Mouse (Mus musculus) limb, embryonic 12.5 days (tissue): ENCODE data around the gene Ndn. TPM values are rescaled to one million over a fixed set of nuclear protein-coding genes. Genes with fewer than 3 reads are reported as not detected.

Source experiments
- ATAC-seq: fragments of 200-750 bp; cut with Nextera tagmentation; 2 replicates; pipeline ENCODE4 v1.8.0; 2017; ENCODE audit warnings: low read depth, moderate TSS enrichment; ENCODE audit not compliant: insufficient number of reproducible peaks, insufficient read depth, low FRiP score, low TSS enrichment
- H3K27ac ChIP-seq: fragments of 300-500 bp; sonication (generic); 2 replicates; pipeline ENCODE4 v1.5.1; 2016; ENCODE audit warnings: mild to moderate bottlenecking, moderate library complexity
- H3K27me3 ChIP-seq: fragments of 300-500 bp; sonication (generic); 2 replicates; pipeline ENCODE4 v1.6.1; 2016; ENCODE audit warnings: mild to moderate bottlenecking, moderate library complexity
- H3K36me3 ChIP-seq: fragments of 300-500 bp; sonication (generic); 2 replicates; pipeline ENCODE4 v1.6.1; 2016; ENCODE audit warnings: mild to moderate bottlenecking, moderate library complexity
- H3K4me1 ChIP-seq: fragments of 300-500 bp; sonication (generic); replicated peaks from 2 replicates; pipeline ENCODE4 v1.6.1; 2016
- H3K4me2 ChIP-seq: fragments of 300-500 bp; sonication (generic); 2 replicates; pipeline ENCODE4 v1.6.1; 2016; ENCODE audit warnings: mild to moderate bottlenecking, moderate library complexity
- H3K4me3 ChIP-seq: fragments of 300-500 bp; sonication (generic); replicated peaks from 2 replicates; pipeline ENCODE4 v1.5.1; 2016; ENCODE audit warnings: mild to moderate bottlenecking
- H3K9ac ChIP-seq: fragments of 300-500 bp; sonication (generic); replicated peaks from 2 replicates; pipeline ENCODE4 v1.6.1; 2016; ENCODE audit warnings: mild to moderate bottlenecking, moderate library complexity
- H3K9me3 ChIP-seq: fragments of 300-500 bp; sonication (generic); 2 replicates; pipeline ENCODE4 v1.6.1; 2016; ENCODE audit warnings: mild to moderate bottlenecking, moderate library complexity
- WGBS: fragments of 180-500 bp; shearing (Covaris S2); methylation state at CpG from one replicate; pipeline ENCODE4 v1.1.7; 2016; 5-methylcytosine and 5-hydroxymethylcytosine counted together
- polyA plus RNA-seq: library from polyadenylated mRNA; unstranded; fragments of >200 nt; fragmentation: Nextera tagmentation; extraction: Ambion mirVana; gene quantifications from 2 replicates; pipeline ENCODE4 v1.2.1, GENCODE M21; 2016

The Ndn gene
- 86.7 and 90.6 TPM in 2 replicates for polyA plus RNA-seq

GRCm38 (mm10) chr7:62346269-62346668, at the start of gene Ndn:
Gene Ndn (plus strand): TSS chr7:62346569.
- H3K4me2 ChIP-seq: no peak within 1 kb of the TSS
- ATAC-seq: no peak
- no peaks in the 10 kb centered on the region for H3K36me3 ChIP-seq
- no peaks in the 10 kb centered on the region for H3K27me3 ChIP-seq
- peaks cover 11% of the 10 kb centered on the region; the same call in 1 of the 2 replicates for H3K9me3 ChIP-seq
- no peak within 1 kb of the TSS for H3K4me3 ChIP-seq
- 64% methylated on average over 1 of the region's 1 CpGs for WGBS
- no peak within 1 kb of the TSS for H3K9ac ChIP-seq
- H3K27ac ChIP-seq: no peak within 1 kb of the TSS
- H3K4me1 ChIP-seq: 0 out of 2 replicates have a peak, but pooled peaks cover 4% of the 10 kb centered on the region

DNA sequence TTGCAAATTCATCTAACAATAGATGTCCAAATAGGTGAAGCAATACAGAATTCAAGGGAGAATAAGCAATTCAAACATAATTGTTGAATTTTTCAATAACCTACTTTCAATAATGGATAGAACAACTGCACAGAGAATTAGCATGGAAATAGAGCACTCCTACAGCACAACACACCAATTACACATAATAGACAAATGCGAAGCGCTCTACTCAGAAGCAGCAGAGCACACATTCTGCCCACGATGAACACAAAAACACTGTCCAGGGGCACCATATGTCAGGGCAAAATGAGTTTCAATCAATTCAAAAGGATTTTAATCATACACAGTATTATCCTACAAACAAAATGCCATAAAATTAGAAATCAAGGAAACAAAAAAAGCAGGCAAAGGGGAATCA, 43.9 kb upstream of the Ndn start:
- Histone ChIP-seq H3K9ac (no peak overlapping the region), H3K9me3 (no peaks in the 10 kb centered on the region), H3K4me3 (no peak overlapping the region), H3K4me2 (no peak overlapping the region), H3K27ac (no peak overlapping the region), H3K4me1 (no peaks in the 10 kb centered on the region), H3K36me3 (no peaks in the 10 kb centered on the region), H3K27me3 (no peaks in the 10 kb centered on the region)
- WGBS: 82% methylated on average over 3 of the region's 3 CpGs
- ATAC-seq: no peak

DNA sequence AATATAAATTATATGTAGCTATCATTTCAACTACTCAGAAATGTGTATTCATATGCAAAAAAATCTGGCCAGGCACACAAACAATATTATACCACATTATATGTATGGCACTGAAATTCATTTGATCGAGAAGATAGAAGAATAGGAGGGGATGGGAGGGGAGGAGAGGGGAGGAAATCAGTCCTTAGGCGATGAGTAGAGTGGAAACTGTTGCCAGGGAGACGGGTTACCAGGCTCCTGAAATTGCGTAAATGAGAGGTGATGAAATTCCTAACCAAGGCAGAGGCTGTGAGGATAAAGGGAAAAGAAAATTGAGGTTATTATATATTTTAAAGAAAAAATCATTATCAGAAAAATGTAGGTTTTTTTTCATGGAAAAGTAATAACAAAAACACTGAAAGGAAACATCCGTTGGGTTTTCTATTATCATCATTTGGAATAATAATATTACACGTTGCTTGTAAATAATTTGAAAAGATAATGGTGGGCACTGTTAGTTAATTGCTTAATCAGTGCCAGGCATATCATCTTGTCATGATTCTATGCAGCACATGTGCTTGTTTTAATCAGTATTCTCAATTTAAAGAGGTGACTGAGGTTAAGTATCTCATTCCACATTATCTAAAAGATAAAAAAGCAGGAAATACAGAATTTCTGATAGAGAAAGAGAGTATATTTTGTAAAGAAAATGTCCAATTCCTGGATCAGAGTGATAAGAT, 39.3 kb upstream of the Ndn start:
- Histone ChIP-seq H3K4me1 (no peaks in the 10 kb centered on the region), H3K9me3 (no peaks in the 10 kb centered on the region), H3K4me3 (no peak overlapping the region), H3K9ac (no peak overlapping the region), H3K27ac (no peak overlapping the region), H3K27me3 (no peaks in the 10 kb centered on the region), H3K4me2 (no peak overlapping the region), H3K36me3 (no peaks in the 10 kb centered on the region)
- ATAC-seq: no peak
- WGBS: 56% methylated on average over 6 of the region's 6 CpGs

GRCm38 (mm10) chr7:62316793-62317192, 29.6 kb upstream of the Ndn start:
- no peaks in the 10 kb centered on the region for H3K27me3 ChIP-seq
- H3K4me3 ChIP-seq: no peak overlapping the region
- no peak overlapping the region for H3K27ac ChIP-seq
- H3K9ac ChIP-seq: no peak overlapping the region
- WGBS: 78% methylated on average over 5 of the region's 5 CpGs
- H3K4me1 ChIP-seq: no peaks in the 10 kb centered on the region
- H3K9me3 ChIP-seq: peaks cover 13% of the 10 kb centered on the region
- no peak for ATAC-seq
- no peaks in the 10 kb centered on the region for H3K36me3 ChIP-seq
- no peak overlapping the region for H3K4me2 ChIP-seq

GRCm38 (mm10) chr7:62345411-62345810, 958 bp upstream of the Ndn start:
- no peak for ATAC-seq
- H3K4me1 ChIP-seq: 0 out of 2 replicates have a peak, but pooled peaks cover 4% of the 10 kb centered on the region
- 28% methylated on average over 1 of the region's 1 CpGs for WGBS
- H3K27me3 ChIP-seq: no peaks in the 10 kb centered on the region
- H3K9me3 ChIP-seq: peaks cover 11% of the 10 kb centered on the region; the same call in 1 of the 2 replicates
- H3K27ac ChIP-seq: no peak overlapping the region
- no peaks in the 10 kb centered on the region for H3K36me3 ChIP-seq
- no peak overlapping the region for H3K9ac ChIP-seq
- no peak overlapping the region for H3K4me3 ChIP-seq
- H3K4me2 ChIP-seq: no peak overlapping the region

- Histone ChIP-seq H3K27me3 (no peaks in the 10 kb centered on the region), H3K4me1 (0 out of 2 replicates have a peak, but pooled peaks cover 4% of the 10 kb centered on the region), H3K36me3 (no peaks in the 10 kb centered on the region), H3K9me3 (peaks cover 11% of the 10 kb centered on the region; the same call in 1 of the 2 replicates), H3K9ac (peak overlapping the region; percentile 68), H3K4me3 (peak overlapping the region; percentile 53), H3K4me2 (peak overlapping the region; percentile 69), H3K27ac (0 out of 2 replicates have a peak overlapping the region, but pooled peaks have one; percentile 17)
- WGBS: 14% methylated on average over 42 of the region's 42 CpGs
- peak; percentile 91 for ATAC-seq
Measured at GRCm38 (mm10) chr7:62348106-62348803, 1.9 kb downstream of the Ndn start.

DNA sequence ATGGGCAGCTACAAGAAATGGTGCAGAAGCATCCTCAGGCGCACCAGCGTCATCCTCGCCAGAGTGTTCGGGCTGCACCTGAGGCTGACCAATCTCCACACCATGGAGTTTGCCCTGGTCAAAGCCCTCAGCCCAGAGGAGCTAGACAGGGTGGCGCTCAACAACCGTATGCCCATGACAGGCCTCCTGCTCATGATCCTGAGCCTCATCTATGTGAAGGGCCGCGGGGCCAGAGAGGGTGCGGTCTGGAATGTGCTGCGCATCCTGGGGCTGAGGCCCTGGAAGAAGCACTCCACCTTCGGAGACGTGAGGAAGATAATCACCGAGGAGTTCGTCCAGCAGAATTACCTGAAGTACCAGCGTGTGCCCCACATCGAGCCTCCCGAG, 2.4 kb downstream of the Ndn start:
- peak; percentile 48; the same call in 1 of the 2 replicates for ATAC-seq
- Histone ChIP-seq H3K9ac (peak overlapping the region; percentile 68), H3K9me3 (peaks cover 11% of the 10 kb centered on the region; the same call in 1 of the 2 replicates), H3K4me1 (0 out of 2 replicates have a peak, but pooled peaks cover 4% of the 10 kb centered on the region), H3K27me3 (no peaks in the 10 kb centered on the region), H3K4me3 (peak overlapping the region; percentile 53), H3K36me3 (no peaks in the 10 kb centered on the region), H3K27ac (0 out of 2 replicates have a peak overlapping the region, but pooled peaks have one; percentile 17), H3K4me2 (peak overlapping the region; percentile 69)
- 33% methylated on average over 17 of the region's 17 CpGs for WGBS

DNA sequence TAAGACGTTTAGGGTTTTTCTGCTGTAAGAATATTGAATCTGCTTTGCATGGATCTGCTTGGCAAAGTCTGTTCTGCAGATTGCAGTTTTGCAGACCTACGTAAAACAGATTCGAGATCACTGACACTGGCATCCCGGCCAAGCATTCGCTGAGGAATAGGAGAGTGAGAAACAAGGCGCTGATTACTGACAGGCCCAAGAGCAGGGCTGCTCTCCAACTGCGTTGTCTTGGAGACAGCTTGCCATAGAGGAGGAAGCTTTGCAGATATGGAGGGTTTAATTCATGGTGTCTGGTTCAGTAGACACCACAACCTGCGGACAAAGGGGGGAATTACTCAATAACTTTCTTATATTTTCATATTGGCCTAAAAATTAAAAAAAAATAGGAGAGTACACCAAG, 4.9 kb downstream of the Ndn start:
- ATAC-seq: no peak
- Histone ChIP-seq H3K9ac (no peak overlapping the region), H3K36me3 (no peaks in the 10 kb centered on the region), H3K4me1 (0 out of 2 replicates have a peak, but pooled peaks cover 4% of the 10 kb centered on the region), H3K4me3 (no peak overlapping the region), H3K27ac (no peak overlapping the region), H3K27me3 (no peaks in the 10 kb centered on the region), H3K9me3 (peaks cover 11% of the 10 kb centered on the region; the same call in 1 of the 2 replicates), H3K4me2 (no peak overlapping the region)
- WGBS: 58% methylated on average over 8 of the region's 8 CpGs

DNA sequence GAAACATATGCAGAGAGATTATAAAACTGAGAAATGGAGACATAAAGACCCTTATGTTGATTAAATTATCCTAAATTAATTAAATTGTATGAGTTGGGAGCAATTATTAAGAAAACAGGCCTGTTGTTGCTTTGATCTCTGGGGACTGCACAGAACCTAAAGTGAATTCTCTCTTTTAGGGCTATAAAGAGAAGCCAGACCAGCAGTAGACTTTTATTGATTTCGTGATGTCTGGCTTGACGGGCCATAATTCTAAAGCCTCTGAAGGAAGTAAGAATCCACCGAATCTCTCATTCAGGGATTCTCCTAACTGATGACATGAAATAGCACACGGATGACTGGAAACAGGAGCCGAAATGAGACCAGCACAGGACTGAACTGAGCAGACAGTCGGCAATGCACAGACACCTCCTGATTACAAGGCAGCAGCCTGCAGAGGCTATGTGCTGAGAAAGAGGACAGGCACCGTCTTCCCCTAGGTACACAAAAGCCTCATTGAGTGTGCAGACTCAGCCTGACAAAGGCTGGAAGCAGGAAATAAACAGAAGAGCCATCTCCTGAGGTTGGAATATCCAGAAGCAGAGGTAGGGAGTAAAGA, 18.8 kb downstream of the Ndn start:
- Histone ChIP-seq H3K4me1 (no peaks in the 10 kb centered on the region), H3K27ac (no peak overlapping the region), H3K4me2 (no peak overlapping the region), H3K9ac (no peak overlapping the region), H3K4me3 (no peak overlapping the region), H3K36me3 (no peaks in the 10 kb centered on the region), H3K9me3 (no peaks in the 10 kb centered on the region), H3K27me3 (no peaks in the 10 kb centered on the region)
- WGBS: 48% methylated on average over 7 of the region's 7 CpGs
- ATAC-seq: no peak

GRCm38 (mm10) chr7:62366730-62367129, 20.4 kb downstream of the Ndn start:
- ATAC-seq: no peak
- H3K4me1 ChIP-seq: no peaks in the 10 kb centered on the region
- no peaks in the 10 kb centered on the region for H3K36me3 ChIP-seq
- no peaks in the 10 kb centered on the region for H3K9me3 ChIP-seq
- 84% methylated on average over 8 of the region's 8 CpGs for WGBS
- no peak overlapping the region for H3K4me2 ChIP-seq
- no peak overlapping the region for H3K9ac ChIP-seq
- H3K27me3 ChIP-seq: no peaks in the 10 kb centered on the region
- no peak overlapping the region for H3K4me3 ChIP-seq
- H3K27ac ChIP-seq: no peak overlapping the region

DNA sequence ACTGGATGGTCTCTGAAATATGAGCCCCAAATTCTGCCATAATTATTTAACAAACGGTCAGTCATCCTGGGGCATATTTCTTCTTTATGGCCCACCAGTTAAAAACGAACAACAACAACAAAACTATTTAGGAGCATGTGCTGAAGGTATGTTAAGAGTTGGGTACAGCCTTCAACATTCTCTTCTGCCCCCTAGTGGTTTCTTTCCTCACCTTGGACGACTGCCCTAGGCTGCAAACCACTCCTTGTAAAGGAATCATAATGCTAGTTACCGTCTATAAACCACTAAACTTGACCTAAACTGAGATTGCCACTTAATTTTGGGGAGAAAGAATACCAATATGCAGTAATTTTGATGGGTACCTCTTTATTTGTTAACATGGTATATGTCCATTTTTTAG, 29.3 kb downstream of the Ndn start:
- Histone ChIP-seq H3K27ac (no peak overlapping the region), H3K4me2 (peak overlapping the region; percentile 60; the same call in 1 of the 2 replicates), H3K27me3 (no peaks in the 10 kb centered on the region), H3K9me3 (peaks cover 34% of the 10 kb centered on the region; the same call in 1 of the 2 replicates), H3K36me3 (no peaks in the 10 kb centered on the region), H3K9ac (no peak overlapping the region), H3K4me1 (peaks cover 7% of the 10 kb centered on the region; the same call in 1 of the 2 replicates), H3K4me3 (no peak overlapping the region)
- WGBS: 31% methylated on average over 4 of the region's 4 CpGs
- no peak for ATAC-seq
